Mouse (Mus musculus): ENCODE measurements around the gene Sem1.
"Not testable (repeated sequence)": the region's sequence is repeated elsewhere in the genome, so short reads cannot be mapped to it uniquely, and the experiment has no call there.

Sem1 gene

GRCm38 (mm10) chr6:6578304-6579149 lies at the start of gene Sem1:
Gene Sem1, minus strand, starts transcription at chr6:6578663.
- peak; percentile 75 for DNase-seq (ENCODE audit: low read depth)

DNA sequence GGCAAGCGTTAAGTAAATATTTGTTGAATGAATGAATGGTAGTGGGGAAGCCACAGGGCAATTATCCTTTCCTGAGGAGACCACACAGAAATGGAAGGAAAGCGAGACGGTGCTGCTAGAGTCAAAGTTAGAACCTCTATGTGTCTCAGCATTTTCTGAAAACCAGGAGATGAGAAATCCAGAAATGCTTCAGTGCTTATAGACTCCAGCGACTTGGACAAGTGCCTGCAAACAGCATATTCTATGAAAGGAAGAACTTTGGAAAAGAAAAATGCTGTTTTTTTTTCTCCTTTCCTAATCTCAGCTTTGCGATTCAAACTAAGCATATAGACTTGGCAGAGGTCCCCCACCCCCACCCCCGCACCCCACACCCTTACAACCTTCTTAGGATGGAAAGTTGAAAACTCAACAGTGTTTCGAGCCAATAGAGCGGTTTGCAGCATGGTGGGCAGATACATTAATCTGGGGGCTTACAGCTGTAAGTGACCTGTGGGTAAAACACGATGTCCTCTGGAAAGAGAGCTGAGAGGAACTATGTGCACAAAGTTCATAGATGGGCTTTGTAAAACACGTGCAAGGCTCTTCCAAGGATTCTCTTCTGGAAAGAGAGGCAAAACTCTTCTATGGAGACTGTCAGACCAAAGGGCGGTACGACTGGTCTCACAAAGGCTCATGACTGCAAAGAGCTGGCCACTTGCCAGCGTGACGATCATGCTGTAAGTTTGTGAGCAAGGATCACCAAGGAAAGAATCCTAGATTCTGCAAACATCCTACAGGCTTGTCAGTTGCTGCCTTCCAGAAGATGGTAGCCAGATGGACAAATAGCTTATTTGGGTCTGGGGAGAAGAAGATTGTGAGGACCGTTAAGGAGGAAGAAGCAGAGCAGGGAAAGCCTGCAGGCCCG lies 44.6 kb upstream of the Sem1 start:
- DNase-seq (ENCODE audit: low read depth): no peak

DNA sequence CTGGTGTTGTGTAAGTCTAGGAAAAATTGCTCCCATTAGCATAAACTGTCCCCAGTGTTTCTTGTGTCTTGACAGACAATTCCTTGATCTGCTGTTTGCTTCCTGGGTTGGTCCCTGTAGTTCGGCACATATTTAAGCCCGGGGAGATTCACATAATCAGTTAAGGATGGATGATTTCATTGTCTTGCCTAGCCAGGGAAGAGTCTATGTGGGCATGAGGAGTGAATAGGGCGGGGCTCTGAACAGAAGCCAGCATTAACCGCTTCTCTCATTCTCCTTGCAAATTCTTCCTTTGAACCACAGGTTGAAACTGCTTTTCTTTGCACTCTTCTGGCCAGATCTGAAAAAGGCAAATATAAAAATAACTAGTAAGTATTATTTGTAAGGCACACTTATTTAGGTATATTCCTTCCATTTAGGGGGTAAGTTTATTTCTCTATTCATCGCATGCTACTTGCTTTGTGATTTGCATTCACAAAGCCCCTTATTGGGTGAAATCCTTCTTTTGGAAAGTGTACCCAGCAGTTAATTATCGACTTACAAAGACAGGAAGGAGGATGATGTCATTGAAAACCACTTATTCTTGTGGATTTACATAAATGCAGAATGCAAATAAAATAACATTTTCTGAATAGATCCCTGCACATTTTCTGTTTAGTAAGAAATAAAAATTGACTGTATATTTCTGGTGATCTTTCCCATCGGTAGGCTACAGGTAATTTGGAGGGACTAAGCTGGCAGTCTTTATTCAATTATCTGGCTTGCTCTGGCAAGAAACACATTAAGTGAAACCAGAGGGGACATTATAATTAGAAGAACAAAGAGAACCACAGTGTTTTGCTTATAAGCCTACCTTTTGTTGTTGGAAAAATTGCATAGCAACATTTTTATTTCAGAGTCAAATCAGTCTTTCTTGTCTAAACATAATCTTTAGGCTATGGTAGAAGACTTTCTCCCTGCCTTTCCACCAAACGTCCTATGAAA lies 25.4 kb upstream of the Sem1 start:
- DNase-seq (ENCODE audit: low read depth): no peak

GRCm38 (mm10) chr6:6586313-6586712 lies 7.8 kb upstream of the Sem1 start:
- DNase-seq (ENCODE audit: low read depth): no peak

DNA sequence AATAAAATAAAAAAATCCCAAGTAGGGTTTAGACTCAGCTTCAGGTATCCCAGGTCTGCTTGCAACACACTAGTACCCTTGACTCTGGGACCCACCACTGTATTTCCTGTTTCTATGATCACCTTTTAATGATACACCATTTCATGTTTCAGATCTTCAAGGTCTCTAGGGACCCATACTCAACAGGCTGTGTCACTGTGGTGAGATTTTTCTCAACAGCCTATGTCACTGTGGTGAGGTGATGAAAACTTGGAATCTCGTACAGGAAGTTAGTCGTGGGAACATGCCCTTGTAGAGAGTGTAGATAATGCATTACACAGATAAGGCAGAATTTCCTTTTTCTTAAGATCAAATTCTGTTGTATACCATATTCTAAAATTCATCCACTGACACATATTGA lies 3.4 kb upstream of the Sem1 start:
- DNase-seq (ENCODE audit: low read depth): no peak

- peak; percentile 29 for DNase-seq (ENCODE audit: low read depth)
These were observed 650 bp downstream of the Sem1 start for GRCm38 (mm10) chr6:6577741-6578284.

GRCm38 (mm10) chr6:6577291-6577690 lies 1.2 kb downstream of the Sem1 start:
- DNase-seq (ENCODE audit: low read depth): no peak

- DNase-seq (ENCODE audit: low read depth): no peak
These were observed 2.7 kb downstream of the Sem1 start for GRCm38 (mm10) chr6:6575796-6576195.

DNA sequence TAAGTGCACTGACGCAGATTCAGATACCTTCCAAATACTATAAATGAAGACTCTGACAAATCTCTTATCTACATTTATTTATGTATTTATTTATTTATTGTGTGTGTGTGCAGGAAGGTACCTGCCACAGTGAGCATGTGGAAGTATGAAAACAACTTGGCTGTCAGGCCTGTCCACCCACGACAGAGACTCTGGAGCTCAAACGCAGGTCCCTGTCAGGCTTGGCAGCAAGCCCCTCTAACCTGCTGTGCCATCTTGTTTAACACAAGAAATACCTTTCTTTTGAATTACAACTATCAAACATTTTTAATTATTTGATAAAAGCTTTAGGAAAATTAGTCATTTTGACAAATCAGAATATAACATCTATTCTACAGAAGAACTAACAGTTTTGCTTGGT lies 10.0 kb downstream of the Sem1 start:
- no peak for DNase-seq (ENCODE audit: low read depth)

DNA sequence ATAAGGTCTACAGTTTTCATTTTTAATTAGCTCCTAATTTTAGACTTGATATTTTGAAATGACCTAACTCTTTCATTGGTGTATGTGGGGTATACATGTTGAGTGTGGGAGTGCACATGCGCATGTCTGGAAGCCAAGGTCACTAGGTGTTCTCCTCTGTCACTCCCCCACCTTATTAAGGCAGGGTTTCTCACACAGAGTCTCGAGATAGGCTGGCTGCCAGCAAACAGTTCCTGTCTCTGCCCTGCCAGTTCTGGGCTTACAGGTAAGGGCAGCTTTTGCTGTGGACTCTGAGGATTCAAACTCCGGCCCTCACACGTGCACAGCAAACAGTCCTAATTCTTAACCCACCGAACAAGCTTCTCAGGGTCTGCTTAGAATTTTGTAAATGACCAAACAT lies 14.8 kb downstream of the Sem1 start:
- DNase-seq (ENCODE audit: low read depth): no peak

DNA sequence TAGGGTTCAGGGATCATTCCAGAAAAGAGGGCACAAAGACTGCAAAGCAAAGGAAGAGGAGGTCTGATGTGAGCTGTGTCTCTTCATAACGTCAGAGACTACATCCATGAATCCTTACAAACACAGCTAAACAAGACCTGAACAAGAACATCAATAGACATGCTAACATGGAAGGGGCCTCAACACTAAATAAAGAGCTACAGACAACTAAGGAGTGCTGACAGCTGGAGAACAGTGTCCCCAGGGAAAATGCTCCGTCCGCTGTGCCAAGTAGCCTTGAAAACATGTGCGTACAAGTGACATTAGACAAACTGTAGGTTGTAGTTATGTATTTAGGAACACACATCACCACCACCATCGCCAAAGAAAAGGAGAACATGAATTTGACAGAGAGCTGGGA lies 15.7 kb downstream of the Sem1 start:
- no peak for DNase-seq (ENCODE audit: low read depth)

DNA sequence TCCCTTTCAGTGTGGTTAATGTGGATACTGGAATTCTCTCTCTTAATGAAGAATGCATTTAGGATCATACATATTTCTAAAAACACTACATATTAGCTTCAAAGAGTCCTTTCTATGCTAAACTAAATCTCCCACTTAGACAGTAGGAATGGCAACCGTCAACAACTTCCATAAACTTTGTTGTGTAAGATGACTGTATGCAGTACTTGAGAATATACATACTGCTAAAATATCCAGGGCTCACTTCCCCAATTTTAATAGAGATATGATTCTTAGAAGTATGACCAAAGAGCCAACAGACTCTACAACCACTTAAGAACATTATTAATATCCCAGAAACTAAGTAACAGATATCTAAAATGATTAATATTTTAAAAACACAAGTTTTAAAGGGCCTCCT lies 20.8 kb downstream of the Sem1 start:
- DNase-seq (ENCODE audit: low read depth): no peak

GRCm38 (mm10) chr6:6552006-6552405 lies 26.5 kb downstream of the Sem1 start:
- DNase-seq (ENCODE audit: low read depth): no peak

DNA sequence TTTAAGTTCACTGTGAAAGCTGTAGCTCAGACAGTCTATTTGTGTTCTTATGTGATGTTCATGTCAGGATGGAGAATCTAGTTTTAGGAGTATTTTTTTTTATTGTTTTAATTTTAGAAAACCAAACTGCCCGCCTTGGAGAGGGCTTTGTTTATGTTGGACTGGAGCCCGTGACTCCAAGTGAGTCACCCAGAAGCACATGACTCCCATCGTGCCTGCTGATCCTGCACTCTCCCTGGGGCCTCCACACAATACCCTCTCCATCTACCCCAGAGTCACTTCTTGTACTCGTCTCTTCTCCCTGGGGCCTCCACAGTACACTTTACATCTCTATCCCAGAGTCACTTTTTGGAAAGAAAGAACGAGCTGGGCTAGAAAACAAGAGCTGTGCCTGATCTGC lies 30.5 kb downstream of the Sem1 start:
- DNase-seq (ENCODE audit: low read depth): no peak

DNA sequence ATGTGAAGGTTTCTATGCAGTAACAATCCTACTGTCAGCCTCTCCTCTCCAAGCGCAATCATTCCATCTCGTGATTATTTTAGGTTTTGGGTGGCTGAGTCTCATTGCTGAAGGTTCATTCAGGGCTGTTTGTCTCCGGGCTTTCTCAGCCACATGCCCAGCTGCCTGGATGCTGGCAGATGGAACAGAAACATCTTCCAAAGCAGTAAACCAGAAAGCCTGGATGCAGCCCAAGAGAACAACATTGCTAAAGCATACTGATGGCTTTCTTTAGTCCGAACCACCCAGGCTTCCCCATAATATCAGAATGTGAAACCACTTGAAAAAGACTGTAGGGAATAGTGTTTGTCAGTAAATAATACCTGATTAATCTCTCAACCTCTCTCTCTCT lies 34.2 kb downstream of the Sem1 start:
- no peak for DNase-seq (ENCODE audit: low read depth)

GRCm38 (mm10) chr6:6543606-6544254 lies 34.7 kb downstream of the Sem1 start:
- DNase-seq (ENCODE audit: low read depth): no peak

DNA sequence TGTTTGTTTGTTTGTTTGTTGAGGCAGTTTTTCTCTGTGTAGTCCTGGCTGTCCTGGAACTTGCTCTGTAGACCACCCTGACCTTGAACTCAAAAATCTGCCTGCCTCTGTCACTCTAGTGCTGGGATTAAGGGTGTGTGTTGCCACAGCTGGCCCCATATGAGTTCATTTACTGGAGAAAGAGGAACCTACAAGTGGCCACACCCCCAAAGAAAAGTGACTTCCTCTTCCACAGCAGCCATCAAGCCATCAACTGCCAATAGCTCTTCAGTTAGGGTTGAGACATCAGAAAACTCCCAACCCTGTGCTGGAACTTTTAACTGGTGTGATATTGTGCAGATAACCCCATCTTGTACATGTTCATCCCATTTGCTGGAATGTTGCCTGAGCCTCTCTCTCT lies 36.3 kb downstream of the Sem1 start:
- peak; percentile 35 for DNase-seq (ENCODE audit: low read depth)

DNA sequence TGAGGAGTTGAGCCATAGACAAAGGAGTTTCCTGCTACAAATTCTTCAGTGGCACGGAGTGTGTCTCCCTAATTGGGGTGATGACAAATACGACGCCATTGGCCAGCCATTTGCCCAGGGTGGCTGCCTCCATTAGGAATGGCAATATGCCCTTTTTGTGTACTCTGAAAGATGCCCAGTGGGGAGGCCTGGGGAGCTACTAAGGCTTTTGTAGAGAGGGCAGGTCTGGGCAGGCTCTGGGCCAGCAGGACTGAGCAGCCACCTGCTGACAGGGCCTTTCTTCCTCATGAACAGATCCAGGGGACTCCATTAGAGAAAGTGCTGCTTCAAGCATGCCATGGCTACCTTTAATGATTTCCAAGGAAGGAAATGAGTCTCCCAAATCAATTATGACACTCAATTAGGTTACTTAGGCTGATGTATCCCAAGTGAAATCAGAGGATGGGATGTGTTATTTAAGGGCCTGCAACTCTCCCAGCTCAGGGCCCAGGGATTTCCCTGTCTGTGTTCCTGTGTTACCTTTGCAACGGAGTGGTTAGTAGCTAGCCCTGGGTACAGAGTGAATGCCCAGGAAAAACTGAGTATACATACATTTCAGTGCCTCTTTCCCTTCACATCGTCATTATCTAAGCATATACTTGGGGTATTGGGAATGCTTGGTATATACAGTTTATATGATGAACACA lies 41.5 kb downstream of the Sem1 start:
- DNase-seq (ENCODE audit: low read depth): no peak

- not testable (repeated sequence) for DNase-seq (ENCODE audit: low read depth)
These were observed 42.1 kb downstream of the Sem1 start for GRCm38 (mm10) chr6:6536359-6536758.

All from c-Kit-positive CD71-negative TER-119-negative erythroid progenitor cells, embryonic 14.5 days (primary cell).